Mouse (Mus musculus) retina, postnatal 1 day (tissue): ENCODE measurements at regions not wholly inside any gene's neighbourhood (a gene's known extent, or its start where the extent isn't known, plus 50 kb on each side); places are given as distances from the start of the nearest gene placed in this dataset.

ENCODE experiments used
- DNase-seq: peaks from one replicate; pipeline ENCODE4 v3.0.0-alpha.2; 2012

DNA sequence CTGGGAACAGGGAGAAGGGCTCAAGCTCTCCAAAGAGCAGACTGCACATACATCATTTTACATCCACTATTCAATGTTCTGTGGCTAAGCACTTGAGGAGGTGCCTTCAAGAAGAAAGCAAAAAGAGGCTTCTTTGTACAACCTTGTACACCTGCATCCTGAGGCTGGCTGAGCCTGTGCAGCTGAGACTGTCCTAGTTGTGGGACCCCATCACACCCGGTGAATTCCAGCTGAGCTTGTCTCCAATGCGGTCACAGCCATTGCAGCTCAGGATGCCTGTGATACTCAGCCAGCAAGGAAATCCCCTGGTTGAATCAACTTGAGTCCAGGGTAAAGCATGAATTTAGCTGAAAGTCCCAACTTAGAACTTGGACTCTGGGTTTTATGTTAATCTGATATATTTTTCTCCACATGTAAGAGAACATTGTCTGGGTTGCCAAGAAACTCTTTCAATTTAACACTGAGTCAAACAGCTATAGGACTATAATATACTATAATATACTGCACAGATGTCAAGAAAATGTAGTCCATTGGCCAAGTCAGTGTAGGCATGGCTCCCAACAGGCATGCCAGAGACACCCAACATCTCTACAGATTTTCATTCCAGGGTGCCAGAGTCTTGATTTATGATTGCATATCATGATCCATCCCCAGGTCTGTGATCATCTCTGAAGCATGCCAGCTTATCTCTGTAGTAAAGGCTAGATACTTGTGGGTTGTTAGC lies 599.2 kb downstream of the Pard3 start:
- no peak for DNase-seq

DNA sequence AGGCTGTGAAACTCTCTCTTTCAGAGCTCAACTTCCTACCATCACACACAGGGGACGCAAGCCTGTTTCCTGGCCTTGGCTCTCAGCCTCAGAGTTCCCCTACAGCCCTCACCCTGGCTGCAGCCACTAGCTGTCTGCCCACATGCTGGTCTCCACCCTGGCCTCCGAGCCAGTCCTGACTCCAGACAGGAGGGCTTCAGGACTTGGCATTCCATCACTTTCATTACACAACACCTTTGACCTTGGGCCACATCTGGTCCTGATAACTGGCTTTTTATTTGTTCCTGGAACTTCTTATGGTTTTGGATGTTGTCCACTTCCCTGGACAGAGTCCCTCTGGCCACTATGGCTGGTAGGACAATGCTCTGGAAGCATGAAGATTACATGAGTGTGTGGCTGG lies 602.9 kb downstream of the Pard3 start:
- DNase-seq = no peak

DNA sequence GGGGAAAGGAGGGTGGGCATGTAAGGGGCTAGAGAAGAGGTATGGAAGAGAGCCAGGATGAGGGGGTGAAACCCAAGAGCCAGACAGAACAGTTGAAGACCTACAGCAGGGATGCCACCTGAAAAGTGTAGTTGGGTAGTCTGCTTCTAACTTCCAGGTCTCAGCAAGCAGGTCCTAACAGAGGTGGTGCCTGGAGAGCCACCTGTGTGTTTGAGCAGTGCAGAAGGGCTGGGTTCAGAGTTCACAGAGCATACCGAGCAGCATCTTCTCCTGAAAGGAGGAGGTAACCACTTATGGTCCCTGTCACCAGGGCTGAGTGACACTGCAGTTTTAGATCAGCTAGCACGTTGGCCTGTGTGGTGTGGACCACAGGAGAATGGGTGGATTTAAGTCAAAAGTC lies 605.3 kb downstream of the Pard3 start:
- no peak for DNase-seq

DNA sequence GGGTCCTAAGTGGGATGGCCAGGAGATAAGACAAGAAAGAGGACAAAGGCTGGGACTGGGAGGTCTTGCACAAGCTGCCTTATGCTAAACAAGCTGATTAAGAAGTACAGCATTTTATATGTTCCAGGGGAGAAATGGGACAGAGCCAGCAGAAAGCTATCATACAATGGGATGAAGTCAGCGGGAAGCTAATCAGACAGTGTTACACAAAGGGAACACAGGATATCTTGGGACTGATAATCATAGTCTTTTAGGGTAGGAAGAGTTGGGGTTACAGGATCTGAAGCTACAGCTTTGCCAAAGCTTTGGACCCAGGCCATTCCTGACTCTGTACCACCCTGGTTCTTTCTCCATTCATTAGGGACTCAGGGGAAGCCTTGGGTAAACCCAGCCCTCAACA lies 610.4 kb downstream of the Pard3 start:
- no peak for DNase-seq

DNA sequence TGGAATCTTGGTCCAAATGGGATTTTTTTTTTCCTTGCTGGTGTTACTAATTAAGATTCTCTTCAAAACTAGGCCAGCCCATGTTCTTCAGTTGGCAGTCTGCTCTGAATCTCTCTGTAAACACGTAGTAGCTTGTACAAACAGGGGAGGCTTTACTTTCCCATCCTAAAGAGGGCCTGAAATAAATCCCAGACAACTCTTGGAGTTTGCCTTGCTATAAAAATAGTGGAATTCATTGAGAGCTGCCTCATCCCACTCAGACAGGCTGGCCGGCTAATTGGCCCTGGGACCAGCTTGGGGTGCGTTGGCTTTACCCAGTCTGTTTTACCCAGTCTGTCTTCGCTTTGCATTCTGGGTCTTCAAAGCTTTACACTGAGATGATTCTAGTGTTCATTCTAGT lies 611.7 kb downstream of the Pard3 start:
- no peak for DNase-seq

DNA sequence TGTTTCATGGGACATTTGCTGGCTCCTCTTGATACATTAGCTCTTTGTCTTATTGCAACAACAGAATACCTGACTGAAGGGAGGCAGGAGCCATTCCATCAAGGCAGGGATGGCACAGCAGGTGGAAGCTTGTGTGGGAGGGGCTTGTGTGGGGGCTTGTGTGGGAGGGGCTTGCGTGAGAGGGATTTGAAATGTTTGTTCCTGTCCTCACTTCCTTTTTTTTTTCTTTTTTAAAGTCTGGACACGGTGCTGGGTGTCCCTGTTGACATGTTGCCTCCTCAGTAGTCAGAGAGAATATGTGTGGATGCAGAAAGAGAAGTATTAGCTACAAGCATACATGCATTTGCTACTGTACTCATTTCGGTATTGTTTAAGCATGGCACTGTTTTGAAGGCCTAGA lies 616.5 kb downstream of the Pard3 start:
- no peak for DNase-seq

DNA sequence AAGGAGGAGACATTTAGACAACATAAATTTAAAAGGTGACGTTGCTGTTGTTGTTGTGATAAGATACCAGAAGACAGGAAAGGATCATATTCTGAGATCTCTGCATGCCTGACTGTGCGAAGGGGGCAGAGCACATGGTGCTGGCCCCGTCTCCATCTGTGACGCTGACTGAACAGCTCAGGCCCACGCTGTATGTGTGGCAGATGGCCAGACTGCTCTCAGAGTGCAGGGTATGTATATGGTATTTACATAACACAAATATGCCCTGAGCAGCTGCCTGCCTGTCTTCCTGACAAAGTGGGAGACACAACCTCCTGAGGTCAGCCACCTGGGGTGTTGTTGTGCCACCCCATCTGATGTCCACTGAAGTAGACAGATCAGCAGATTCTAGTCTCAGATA lies 620.5 kb downstream of the Pard3 start:
- peak; percentile 18 for DNase-seq

DNA sequence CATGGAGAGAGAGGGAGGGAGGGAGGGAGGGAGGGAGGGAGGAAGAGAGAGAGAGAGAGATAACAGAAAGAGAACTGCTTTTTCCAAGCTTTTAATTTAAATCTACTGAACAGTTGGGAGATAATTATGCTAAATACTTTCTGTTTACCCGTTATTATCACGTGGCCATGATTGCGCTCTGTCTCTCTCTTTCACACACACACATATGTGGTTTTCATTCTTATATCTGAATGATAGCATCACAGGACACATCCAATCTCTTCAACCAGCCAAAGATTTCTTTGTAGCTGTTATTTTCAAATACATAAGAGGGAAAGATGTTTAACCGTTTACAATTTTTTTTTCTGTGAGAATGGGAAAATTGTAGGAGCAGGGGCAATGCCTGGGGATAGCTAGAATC lies 627.1 kb downstream of the Pard3 start:
- no peak for DNase-seq

DNA sequence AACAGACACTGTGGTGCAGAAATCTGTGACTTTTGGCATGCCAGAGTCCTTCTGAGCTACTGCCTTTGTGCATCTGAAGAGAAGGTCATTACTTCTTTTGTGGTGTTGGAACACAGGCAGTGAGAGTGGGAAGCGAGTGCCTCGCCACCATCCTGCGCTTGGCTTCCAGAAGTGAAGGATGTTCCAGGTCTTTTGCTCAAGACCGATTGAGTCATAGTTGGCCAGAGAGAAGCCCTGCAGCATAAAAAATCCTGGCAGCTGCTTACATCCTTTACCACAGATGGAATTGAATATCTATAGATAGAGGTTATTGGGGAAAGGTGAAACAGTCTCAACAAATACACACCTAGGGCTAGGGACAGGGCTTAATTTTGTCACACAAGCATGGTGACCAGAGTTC lies 634.7 kb downstream of the Pard3 start:
- no peak for DNase-seq

DNA sequence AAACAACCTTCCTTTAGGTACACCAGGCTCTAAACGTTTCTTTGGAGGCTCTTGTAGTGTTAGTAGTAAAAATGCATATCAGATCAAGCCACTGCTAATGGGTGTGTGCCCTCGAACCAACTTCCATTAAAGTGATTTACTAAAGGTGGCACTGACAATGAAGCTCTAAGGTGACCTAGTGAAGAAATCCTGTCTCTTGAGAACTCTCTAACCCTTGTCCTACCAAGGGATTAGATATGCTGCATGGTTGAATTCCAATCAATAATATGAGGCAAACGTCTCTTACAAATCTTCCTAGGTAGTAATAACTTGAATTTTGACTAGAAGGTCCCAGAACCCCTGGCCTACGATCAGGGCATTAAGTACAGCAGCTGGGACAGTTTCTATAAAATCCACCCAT lies 640.7 kb downstream of the Pard3 start:
- no peak for DNase-seq

DNA sequence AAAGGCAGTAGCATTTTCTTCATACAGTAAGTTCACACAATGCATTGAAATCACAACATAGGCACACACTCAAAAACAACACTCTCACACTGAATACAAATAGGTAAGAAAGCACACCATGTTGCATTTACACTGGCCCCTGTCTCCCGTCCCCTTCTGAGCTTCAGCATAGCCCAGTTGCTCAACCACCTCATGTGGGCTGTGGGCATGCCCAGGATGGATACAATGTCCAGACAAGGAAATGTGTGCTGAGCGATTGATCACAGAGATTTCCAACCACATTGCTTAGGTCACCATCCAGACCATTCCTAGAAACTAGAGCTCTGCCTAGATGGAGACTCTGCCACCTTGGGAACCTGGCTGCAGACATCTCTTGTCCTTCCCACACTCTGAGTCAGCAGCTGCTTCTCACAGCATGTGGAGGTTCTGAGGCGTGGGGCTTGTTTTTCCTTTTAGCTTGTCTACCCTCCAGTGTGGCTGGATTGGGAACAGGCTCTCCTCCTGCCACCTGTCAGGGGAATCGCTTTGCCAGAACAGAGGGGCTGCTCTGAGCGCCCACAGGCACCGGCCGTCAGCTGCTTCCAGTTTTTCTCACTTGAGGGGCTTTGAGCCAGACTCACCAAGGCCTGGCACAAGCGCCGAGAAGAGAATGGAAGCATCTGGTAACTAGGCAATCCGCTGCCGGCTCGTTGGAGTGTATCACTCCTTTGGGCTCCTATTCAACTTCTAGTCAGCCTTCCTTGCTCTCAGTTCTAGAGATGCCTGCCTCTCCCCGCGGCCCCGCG lies 642.5 kb downstream of the Pard3 start:
- peak; percentile 59 for DNase-seq

DNA sequence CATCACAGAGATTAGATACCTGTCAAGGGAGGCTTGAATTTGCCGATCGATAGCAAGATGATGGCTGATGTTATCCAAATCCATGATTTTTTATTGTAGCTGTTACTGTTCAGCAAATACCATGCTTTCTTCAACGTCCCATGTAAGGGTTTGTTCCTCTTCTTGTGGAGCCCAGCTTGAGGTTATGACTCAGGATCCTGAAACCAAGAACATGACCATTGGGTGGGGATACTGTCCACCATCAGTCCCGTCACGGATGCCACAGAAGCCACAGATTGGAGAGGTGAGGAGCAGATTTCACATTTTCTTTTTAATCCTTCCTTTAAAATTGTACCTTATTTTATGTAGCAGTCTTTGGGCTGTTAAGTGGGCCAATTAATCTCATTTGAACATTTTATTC lies 645.7 kb downstream of the Pard3 start:
- no peak for DNase-seq

DNA sequence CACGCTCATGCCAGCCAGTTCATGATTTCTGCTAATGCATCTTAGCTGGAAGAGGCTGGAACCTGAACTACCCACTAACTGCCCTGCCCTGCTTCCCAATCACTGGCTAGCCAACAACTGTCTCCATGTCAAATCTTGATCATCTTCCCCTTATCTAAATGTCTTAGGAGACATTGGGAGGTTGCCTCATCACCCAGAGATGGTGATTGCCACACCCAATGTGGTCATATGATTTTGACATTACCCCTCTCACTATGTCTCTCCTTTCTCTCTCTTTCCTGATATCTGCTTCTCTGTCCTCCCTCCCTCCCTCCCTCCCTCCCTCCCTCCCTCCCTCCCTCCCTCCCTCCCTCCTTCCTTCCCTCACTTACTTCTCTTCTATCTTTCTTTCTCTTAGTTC lies 643.3 kb upstream of the Nrp1 start:
- no peak for DNase-seq

DNA sequence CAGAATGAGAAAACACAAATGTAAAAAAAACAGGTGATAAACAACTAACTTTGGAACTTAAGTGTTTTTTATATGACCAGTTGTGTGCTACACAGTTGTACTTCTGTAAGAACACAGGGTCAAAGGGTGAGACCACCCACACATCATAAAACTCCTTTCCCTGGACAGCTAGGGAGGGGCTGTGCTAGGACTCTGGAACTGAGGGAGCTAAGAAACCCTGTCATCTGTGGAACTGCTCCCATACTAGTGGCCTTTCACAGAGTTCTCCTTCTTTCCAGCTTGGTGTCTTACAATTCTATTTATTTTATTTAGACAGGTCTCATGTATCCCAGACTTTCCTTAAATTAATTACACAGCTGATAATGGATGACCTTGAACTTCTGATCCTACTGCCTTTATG lies 640.4 kb upstream of the Nrp1 start:
- DNase-seq = no peak

DNA sequence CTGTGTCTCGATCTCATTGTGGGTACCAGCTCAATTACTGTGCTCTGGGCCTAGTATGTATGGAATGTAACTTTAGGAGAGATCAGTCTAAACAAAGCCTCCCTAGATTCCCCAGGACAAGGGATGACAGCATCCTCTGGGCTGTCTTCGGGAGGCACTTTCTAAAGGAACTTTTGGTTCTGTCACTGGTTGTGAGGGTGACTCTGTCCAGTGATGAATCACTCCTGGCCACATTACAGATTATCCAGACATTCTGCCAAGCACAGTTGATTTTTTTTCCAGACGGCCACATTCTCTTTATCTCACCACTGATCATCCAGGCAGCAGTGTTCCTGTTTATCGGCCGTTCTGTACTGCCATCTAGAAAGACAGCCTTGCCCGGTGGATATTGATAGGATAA lies 638.5 kb upstream of the Nrp1 start:
- no peak for DNase-seq

DNA sequence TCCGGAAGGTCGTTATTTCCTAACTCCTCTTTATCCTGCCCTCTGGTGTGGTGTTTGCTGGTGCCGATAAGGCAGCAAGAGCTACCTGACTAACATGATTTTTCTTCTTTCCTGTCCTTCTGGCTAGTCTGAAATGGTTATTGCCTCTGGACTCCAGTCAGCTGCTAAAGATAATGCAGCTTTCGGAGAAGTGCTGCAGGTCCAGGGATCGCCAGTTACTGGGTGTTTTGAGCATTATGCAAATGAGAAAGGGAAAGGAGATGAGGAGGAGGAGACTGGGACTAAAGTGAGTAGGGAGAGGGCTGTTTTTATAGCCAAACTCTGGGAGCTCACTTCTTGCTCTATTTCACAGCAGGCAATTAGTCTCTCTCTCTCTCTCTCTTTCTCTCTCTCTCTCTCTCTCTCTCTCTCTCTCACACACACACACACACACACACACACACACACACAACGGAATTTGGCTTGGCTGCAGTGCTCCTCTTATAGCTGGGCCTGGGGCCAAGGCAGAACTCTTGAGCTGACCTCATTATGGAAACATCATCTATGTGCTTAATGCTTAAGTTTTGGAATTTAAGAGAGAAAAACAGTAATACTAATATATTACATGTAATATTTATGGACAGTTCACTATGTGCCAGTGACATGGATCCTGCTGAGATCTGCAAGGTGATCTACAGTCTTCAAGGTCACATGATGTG lies 637.7 kb upstream of the Nrp1 start:
- peak; percentile 32 for DNase-seq

DNA sequence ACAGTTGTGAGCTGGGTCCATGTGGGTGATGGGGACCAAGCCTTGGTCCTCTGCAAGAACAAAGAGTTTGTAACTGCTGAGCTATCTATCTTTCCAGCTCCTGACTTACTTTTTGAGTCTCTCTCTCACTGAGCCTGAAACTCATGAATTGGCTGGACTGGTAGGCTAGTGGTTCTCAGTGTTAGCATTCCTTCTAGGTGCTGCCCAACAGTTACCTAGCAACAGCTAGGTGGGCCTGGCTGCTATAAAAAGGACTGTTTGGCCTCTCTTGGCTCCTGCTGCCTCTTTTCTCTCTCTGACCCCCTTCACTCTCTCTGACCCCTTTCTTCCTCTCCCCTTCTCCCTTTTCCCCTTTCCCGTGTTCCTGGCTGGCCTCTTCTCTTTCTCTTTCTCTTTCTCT lies 636.8 kb upstream of the Nrp1 start:
- DNase-seq = no peak

DNA sequence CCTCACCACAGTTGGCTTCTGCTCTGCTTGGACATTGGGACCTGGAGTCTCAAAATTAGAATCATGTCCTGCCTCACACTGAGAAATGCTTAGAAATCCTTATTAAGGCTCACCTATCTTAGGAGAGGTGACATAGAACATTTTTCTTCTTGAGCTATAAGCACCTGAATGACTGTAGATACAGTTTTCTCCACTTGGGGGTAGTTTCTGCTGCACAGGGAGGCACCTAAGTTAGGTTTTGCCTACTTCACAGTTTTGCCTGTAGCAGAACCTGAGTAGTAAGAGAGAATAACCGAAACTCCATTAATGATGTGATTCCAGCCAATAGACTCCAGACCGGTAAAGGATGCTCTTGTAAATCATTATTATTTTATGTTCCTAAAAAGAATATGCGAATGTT lies 624.3 kb upstream of the Nrp1 start:
- no peak for DNase-seq

DNA sequence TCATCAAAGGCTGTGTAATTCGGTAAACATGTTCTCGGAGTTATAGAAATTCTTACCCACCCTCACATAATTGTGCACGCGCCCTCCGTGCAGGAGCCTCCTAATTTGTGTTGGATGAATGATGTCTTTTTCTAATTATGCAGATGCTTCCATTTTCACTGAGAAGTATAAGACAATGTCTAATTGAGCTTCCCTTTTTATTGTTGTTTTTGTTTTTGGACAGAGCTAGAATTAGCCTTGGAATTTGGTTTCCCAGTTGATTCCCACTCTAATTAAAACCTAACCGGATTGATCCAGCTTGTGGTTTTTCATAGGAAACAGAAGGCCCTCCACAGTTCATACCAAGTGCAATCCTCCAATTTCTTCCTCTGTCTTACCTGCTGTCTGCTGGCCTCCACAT lies 616.2 kb upstream of the Nrp1 start:
- peak; percentile 48 for DNase-seq

DNA sequence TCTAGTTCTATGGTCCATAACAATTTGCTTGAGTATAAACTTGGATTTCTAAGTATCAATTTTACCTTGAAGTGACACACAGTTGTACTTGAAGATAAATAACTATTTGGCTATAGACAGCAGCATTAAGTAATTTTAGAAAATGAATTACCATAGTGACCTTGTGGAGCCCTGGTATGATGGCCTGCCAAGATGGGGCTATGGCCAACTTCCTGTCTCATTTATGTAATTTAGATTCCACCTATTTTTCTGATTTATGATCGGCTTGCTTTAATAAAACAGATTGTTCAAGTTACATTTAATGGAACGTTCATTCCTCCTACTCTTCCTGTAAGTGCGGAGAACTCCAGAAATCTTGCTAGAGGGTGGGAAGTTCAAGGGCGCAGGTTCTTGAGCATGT lies 613.2 kb upstream of the Nrp1 start:
- DNase-seq = no peak

DNA sequence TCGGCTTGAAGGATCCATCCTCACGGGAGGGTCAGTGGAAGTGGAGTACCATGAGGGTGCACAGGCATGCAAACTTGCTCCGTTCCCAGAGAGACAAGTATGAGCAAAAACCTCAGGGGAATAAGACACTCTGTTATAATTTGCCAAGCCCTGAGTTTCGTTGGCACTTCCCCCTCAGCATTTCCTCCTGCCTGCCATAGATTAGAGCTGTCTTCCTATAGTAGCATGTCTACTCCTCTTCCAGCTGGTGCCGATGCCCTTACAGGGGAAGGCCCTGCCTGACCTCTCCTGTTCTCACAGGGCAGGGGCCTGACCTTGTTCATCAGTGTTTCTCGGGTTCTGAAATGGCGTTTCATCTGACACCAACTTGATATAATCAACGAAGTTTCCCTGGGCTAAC lies 611.9 kb upstream of the Nrp1 start:
- no peak for DNase-seq

DNA sequence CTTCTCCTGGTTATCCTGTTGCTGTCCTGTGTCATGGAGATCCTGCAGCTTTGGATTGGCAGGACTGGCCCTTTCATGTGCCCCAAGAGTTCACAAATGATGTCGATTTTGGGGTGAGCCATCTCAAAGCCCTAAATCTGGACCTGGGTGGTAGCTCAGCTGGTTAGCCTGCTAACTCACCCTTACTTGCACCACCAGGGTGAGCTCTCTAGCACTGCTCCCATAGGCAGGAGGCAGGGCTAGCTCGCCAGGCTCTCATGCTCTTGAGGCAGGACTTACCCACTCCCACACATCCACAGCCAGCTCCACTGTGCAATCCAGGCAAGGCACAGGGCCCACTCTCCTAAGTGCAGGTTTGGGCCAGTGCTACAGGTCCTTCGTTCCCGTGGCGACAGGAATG lies 605.5 kb upstream of the Nrp1 start:
- DNase-seq = no peak

DNA sequence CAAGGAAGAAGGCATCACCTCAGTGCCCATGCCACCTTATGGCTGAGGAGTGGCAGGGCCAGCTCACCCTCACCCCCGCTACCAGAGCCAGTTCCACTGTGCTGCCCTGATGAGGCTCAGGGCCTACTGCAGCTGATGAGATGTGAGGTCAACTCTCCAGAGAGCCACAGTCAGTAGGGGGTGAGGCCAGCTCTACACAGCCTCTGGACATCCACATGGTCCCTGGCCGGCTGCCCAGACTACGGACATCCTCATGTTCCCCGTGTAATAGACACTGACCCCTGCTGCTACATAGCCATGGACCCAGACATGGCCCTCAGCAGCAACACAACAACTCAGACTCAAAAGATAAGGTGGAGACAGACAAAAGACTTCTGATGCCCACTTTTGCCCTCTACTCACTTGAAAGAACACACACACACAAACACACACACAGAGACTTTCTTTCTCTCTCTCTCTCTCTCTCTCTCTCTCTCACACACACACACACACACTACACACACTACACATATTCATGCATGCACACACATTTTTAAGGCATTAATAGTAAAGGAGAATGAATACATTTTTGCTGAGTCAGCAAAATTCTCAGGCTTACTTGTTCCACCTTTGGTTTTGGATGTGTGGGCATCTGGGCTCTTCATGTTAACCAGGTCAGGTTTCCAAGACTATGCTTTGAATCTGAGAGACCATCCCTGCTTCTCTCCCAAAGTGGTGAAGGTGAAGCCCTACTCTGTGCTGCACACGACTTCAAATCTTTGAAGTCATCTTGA lies 604.4 kb upstream of the Nrp1 start:
- no peak for DNase-seq
